Mouse (Mus musculus): Measurements from ENCODE around the gene Sema4c. TPM values are rescaled to one million over a fixed set of nuclear protein-coding genes. Genes with fewer than 3 reads are reported as not detected.

Sema4c gene
- polyA plus RNA-seq, 1 experiment, result 16.6 TPM

- TF ChIP-seq USF1 (IDR thresholded peaks at IDR 0.05; ENCODE audit: low read depth) (no peak), CTCF (IDR thresholded peaks at IDR 0.05; ENCODE audit: control insufficient read depth, insufficient read depth, insufficient read length) (no peak), MYOG (IDR thresholded peaks at IDR 0.05; ENCODE audit: control insufficient read depth, extremely low read depth, insufficient read length) (no peak), MAX (IDR thresholded peaks at IDR 0.05) (no peak), FOSL1 (IDR thresholded peaks at IDR 0.05; ENCODE audit: insufficient read depth, low read length, poor library complexity, severe bottlenecking) (no peak), CEBPB (IDR thresholded peaks at IDR 0.05; ENCODE audit: low read depth) (no peak)
- no peaks in the 10 kb centered on the region for H3K79me2 ChIP-seq (ENCODE audit: control insufficient read depth, insufficient read depth)
- no peaks in the 10 kb centered on the region for H3K36me3 ChIP-seq (ENCODE audit: control insufficient read depth, insufficient read depth)
- no peaks in the 10 kb centered on the region for H3K27me3 ChIP-seq (ENCODE audit: control insufficient read depth, insufficient read depth, insufficient read length)
- H3ac ChIP-seq (ENCODE audit: control insufficient read depth, insufficient read length, low read depth), result no peak overlapping the region
- H3K4me3 ChIP-seq (ENCODE audit: insufficient read depth, poor library complexity, severe bottlenecking), result no peak overlapping the region
- H3K79me3 ChIP-seq (ENCODE audit: low read depth), result no peaks in the 10 kb centered on the region
Measured at GRCm38 (mm10) chr1:36572140-36572700, 14.1 kb upstream of the Sema4c start.

GRCm38 (mm10) chr1:36571627-36572026 lies 13.5 kb upstream of the Sema4c start:
- no peak overlapping the region for H3ac ChIP-seq (ENCODE audit: control insufficient read depth, insufficient read length, low read depth)
- no peaks in the 10 kb centered on the region for H3K79me3 ChIP-seq (ENCODE audit: low read depth)
- no peak overlapping the region for H3K4me3 ChIP-seq (ENCODE audit: insufficient read depth, poor library complexity, severe bottlenecking)
- no peaks in the 10 kb centered on the region for H3K36me3 ChIP-seq (ENCODE audit: control insufficient read depth, insufficient read depth)
- H3K27me3 ChIP-seq (ENCODE audit: control insufficient read depth, insufficient read depth, insufficient read length), result no peaks in the 10 kb centered on the region
- H3K79me2 ChIP-seq (ENCODE audit: control insufficient read depth, insufficient read depth), result no peaks in the 10 kb centered on the region
- TF ChIP-seq MYOD1 (IDR thresholded peaks at IDR 0.05; ENCODE audit: control insufficient read depth, insufficient read length, low read depth), result no peak
- TF ChIP-seq USF1 (IDR thresholded peaks at IDR 0.05; ENCODE audit: low read depth), result peak; percentile 17

DNA sequence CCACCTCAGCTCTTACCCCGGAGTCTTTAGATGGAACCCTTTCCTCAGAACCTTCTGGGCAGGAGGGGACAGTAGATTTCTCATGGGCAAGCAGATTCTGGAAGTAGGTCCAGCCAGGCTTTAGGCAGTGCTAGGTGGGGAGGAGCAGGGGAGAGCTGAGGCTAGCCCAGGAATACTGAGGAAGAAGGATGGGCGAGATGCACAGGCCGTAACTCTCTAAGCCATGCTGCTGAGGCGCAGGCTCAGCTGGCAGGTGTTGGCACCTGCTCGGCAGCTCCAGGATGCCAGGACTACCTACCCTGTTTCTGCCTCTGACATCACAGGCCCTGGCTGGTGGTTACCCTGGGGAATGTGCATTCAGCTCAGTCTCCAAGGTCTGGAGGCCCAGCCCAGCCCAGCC lies 12.2 kb upstream of the Sema4c start:
- no peak for TF ChIP-seq MYOD1 (IDR thresholded peaks at IDR 0.05; ENCODE audit: control insufficient read depth, insufficient read length, low read depth)
- Histone ChIP-seq H3K36me3 (ENCODE audit: control insufficient read depth, insufficient read depth) (no peaks in the 10 kb centered on the region), H3K4me3 (ENCODE audit: insufficient read depth, poor library complexity, severe bottlenecking) (no peak overlapping the region), H3K79me2 (ENCODE audit: control insufficient read depth, insufficient read depth) (no peaks in the 10 kb centered on the region), H3ac (ENCODE audit: control insufficient read depth, insufficient read length, low read depth) (no peak overlapping the region), H3K27me3 (ENCODE audit: control insufficient read depth, insufficient read depth, insufficient read length) (no peaks in the 10 kb centered on the region), H3K79me3 (ENCODE audit: low read depth) (no peaks in the 10 kb centered on the region)

GRCm38 (mm10) chr1:36569694-36570276 lies 11.6 kb upstream of the Sema4c start:
- Histone ChIP-seq H3K4me3 (ENCODE audit: insufficient read depth, poor library complexity, severe bottlenecking) (no peak overlapping the region), H3ac (ENCODE audit: control insufficient read depth, insufficient read length, low read depth) (no peak overlapping the region), H3K27me3 (ENCODE audit: control insufficient read depth, insufficient read depth, insufficient read length) (no peaks in the 10 kb centered on the region), H3K79me3 (ENCODE audit: low read depth) (no peaks in the 10 kb centered on the region), H3K36me3 (ENCODE audit: control insufficient read depth, insufficient read depth) (no peaks in the 10 kb centered on the region), H3K79me2 (ENCODE audit: control insufficient read depth, insufficient read depth) (no peaks in the 10 kb centered on the region)
- no peak for TF ChIP-seq MYOD1 (IDR thresholded peaks at IDR 0.05; ENCODE audit: control insufficient read depth, insufficient read length, low read depth)

DNA sequence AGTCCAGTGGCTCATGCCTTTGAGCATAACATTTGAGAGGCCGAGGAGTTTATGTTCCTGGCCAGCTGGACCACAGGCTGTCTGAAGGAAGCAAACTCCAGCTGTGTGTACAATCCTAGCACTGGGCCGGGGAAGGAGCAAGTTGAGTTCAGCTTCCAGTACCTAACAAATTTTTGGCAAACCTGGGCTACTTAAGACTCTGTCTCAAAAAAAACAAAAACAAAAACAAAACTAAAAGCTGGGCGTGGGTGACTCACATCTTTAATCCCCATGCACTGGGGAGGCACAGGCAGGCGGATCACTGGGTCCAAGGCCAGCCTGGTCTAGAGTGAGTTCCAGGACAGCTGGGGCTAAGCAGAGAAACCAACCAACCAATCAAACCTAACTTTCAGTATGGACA lies 10.6 kb upstream of the Sema4c start:
- H3K4me3 ChIP-seq (ENCODE audit: insufficient read depth, poor library complexity, severe bottlenecking), result no peak overlapping the region
- no peaks in the 10 kb centered on the region for H3K36me3 ChIP-seq (ENCODE audit: control insufficient read depth, insufficient read depth)
- H3ac ChIP-seq (ENCODE audit: control insufficient read depth, insufficient read length, low read depth), result no peak overlapping the region
- H3K27me3 ChIP-seq (ENCODE audit: control insufficient read depth, insufficient read depth, insufficient read length), result no peaks in the 10 kb centered on the region
- H3K79me2 ChIP-seq (ENCODE audit: control insufficient read depth, insufficient read depth), result no peaks in the 10 kb centered on the region
- TF ChIP-seq CTCF (IDR thresholded peaks at IDR 0.05; ENCODE audit: control insufficient read depth, insufficient read depth, insufficient read length) (no peak), MYOD1 (IDR thresholded peaks at IDR 0.05; ENCODE audit: control insufficient read depth, insufficient read length, low read depth) (no peak), MAX (IDR thresholded peaks at IDR 0.05) (no peak), USF1 (IDR thresholded peaks at IDR 0.05; ENCODE audit: low read depth) (no peak), MYOG (IDR thresholded peaks at IDR 0.05; ENCODE audit: control insufficient read depth, extremely low read depth, insufficient read length) (no peak)
- no peaks in the 10 kb centered on the region for H3K79me3 ChIP-seq (ENCODE audit: low read depth)

- Histone ChIP-seq H3K36me3 (ENCODE audit: control insufficient read depth, insufficient read depth) (no peaks in the 10 kb centered on the region), H3ac (ENCODE audit: control insufficient read depth, insufficient read length, low read depth) (no peak overlapping the region), H3K79me2 (ENCODE audit: control insufficient read depth, insufficient read depth) (no peaks in the 10 kb centered on the region), H3K27me3 (ENCODE audit: control insufficient read depth, insufficient read depth, insufficient read length) (no peaks in the 10 kb centered on the region), H3K79me3 (ENCODE audit: low read depth) (no peaks in the 10 kb centered on the region), H3K4me3 (ENCODE audit: insufficient read depth, poor library complexity, severe bottlenecking) (no peak overlapping the region)
- TF ChIP-seq MYOD1 (IDR thresholded peaks at IDR 0.05; ENCODE audit: control insufficient read depth, insufficient read length, low read depth), result no peak
- no peak for TF ChIP-seq CTCF (IDR thresholded peaks at IDR 0.05; ENCODE audit: control insufficient read depth, insufficient read depth, insufficient read length)
- TF ChIP-seq FOSL1 (IDR thresholded peaks at IDR 0.05; ENCODE audit: insufficient read depth, low read length, poor library complexity, severe bottlenecking), result no peak
- no peak for TF ChIP-seq MAX (IDR thresholded peaks at IDR 0.05)
Measured at GRCm38 (mm10) chr1:36567818-36568603, 9.9 kb upstream of the Sema4c start.
